Mouse (Mus musculus) forebrain, embryonic 13.5 days (tissue): ENCODE measurements around the gene Nrp2. TPM values are rescaled to one million over a fixed set of nuclear protein-coding genes. Genes with fewer than 3 reads are reported as not detected.

Experiments
- ATAC-seq: fragments of 200-750 bp; cut with Nextera tagmentation; 2 replicates; pipeline ENCODE4 v1.8.0; 2017
- H3K27ac ChIP-seq: fragments of 300-500 bp; sonication (generic); 2 replicates; pipeline ENCODE4 v1.5.1; 2015; ENCODE audit warnings: inconsistent platforms, mild to moderate bottlenecking, moderate library complexity
- H3K27me3 ChIP-seq: fragments of 300-500 bp; sonication (generic); 2 replicates; pipeline ENCODE4 v1.6.1; 2015; ENCODE audit warnings: mild to moderate bottlenecking, inconsistent platforms
- H3K36me3 ChIP-seq: fragments of 300-500 bp; sonication (generic); 2 replicates; pipeline ENCODE4 v1.6.1; 2015; ENCODE audit warnings: mild to moderate bottlenecking, inconsistent platforms; ENCODE audit not compliant: poor library complexity, severe bottlenecking
- H3K4me1 ChIP-seq: fragments of 300-500 bp; sonication (generic); 2 replicates; pipeline ENCODE4 v1.6.1; 2015; ENCODE audit warnings: inconsistent platforms
- H3K4me2 ChIP-seq: fragments of 300-500 bp; sonication (generic); 2 replicates; pipeline ENCODE4 v1.6.1; 2015; ENCODE audit warnings: inconsistent platforms, mild to moderate bottlenecking, moderate library complexity
- H3K4me3 ChIP-seq: fragments of 300-500 bp; sonication (generic); 2 replicates; pipeline ENCODE4 v1.5.1; 2015; ENCODE audit warnings: mild to moderate bottlenecking, inconsistent platforms
- H3K9ac ChIP-seq: fragments of 300-500 bp; sonication (generic); 2 replicates; pipeline ENCODE4 v1.6.1; 2015; ENCODE audit warnings: mild to moderate bottlenecking, inconsistent platforms
- H3K9me3 ChIP-seq: fragments of 300-500 bp; sonication (generic); replicated peaks from 2 replicates; pipeline ENCODE4 v1.6.1; 2016; ENCODE audit warnings: inconsistent platforms
- WGBS: fragments of 180-500 bp; shearing (Covaris S2); methylation state at CpG from one replicate; pipeline ENCODE4 v1.1.7; 2015; 5-methylcytosine and 5-hydroxymethylcytosine counted together
- polyA plus RNA-seq: library from polyadenylated mRNA; unstranded; fragments of >200 nt; fragmentation: Nextera tagmentation; extraction: Ambion mirVana; gene quantifications from 2 replicates; pipeline ENCODE4 v1.2.1, GENCODE M21; 2015

The Nrp2 gene
- polyA plus RNA-seq, 1 experiment from 2014 or later = 19.5 TPM

DNA sequence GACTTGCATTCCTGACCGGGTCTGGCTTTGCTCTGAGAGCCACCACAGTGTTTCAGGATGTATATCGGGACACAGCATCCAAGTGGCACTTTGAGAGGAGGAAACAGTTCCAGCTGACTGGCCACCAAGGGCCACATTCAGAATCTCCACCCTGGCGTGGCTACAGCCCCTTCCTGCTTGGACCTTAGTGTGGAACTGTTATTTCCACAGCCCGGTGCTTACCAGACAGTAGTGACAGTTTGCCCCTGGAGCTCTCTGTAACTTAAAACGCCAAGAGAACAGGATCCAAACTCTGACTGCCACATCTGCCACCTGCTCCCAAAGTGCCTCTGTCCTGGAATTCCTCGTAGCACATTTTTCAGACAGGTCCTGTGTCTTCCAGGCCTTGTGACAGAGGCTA lies 25.3 kb downstream of the Nrp2 start:
- no peaks in the 10 kb centered on the region for H3K9me3 ChIP-seq
- H3K27me3 ChIP-seq = no peaks in the 10 kb centered on the region
- no peak overlapping the region for H3K4me2 ChIP-seq
- H3K27ac ChIP-seq = no peak overlapping the region
- H3K4me3 ChIP-seq = no peak overlapping the region
- peaks cover 10% of the 10 kb centered on the region for H3K4me1 ChIP-seq
- H3K36me3 ChIP-seq = no peaks in the 10 kb centered on the region
- 57% methylated on average over 6 of the region's 6 CpGs for WGBS
- no peak for ATAC-seq
- no peak overlapping the region for H3K9ac ChIP-seq

- H3K9ac ChIP-seq = no peak overlapping the region
- H3K9me3 ChIP-seq = no peaks in the 10 kb centered on the region
- no peaks in the 10 kb centered on the region for H3K36me3 ChIP-seq
- H3K27ac ChIP-seq = no peak overlapping the region
- peaks cover 10% of the 10 kb centered on the region for H3K4me1 ChIP-seq
- no peak for ATAC-seq
- H3K4me2 ChIP-seq = no peak overlapping the region
- H3K4me3 ChIP-seq = no peak overlapping the region
- WGBS = 73% methylated on average over 9 of the region's 9 CpGs
- no peaks in the 10 kb centered on the region for H3K27me3 ChIP-seq
Observed at GRCm38 (mm10) chr1:62728926-62729325, 25.8 kb downstream of the Nrp2 start.

GRCm38 (mm10) chr1:62729345-62730150 lies 26.5 kb downstream of the Nrp2 start:
- ATAC-seq = no peak
- 57% methylated on average over 13 of the region's 13 CpGs for WGBS

GRCm38 (mm10) chr1:62732036-62732435 lies 29.0 kb downstream of the Nrp2 start:
- 57% methylated on average over 6 of the region's 6 CpGs for WGBS
- no peak overlapping the region for H3K27ac ChIP-seq

More at GRCm38 (mm10) chr1:62729345-62730150, 26.5 kb downstream of the Nrp2 start:
- H3K27ac ChIP-seq = no peak overlapping the region
- no peaks in the 10 kb centered on the region for H3K36me3 ChIP-seq
- H3K27me3 ChIP-seq = no peaks in the 10 kb centered on the region
- H3K9me3 ChIP-seq = no peaks in the 10 kb centered on the region
- H3K4me1 ChIP-seq = peaks cover 10% of the 10 kb centered on the region
- no peak overlapping the region for H3K4me3 ChIP-seq
- H3K4me2 ChIP-seq = no peak overlapping the region
- H3K9ac ChIP-seq = no peak overlapping the region

GRCm38 (mm10) chr1:62734420-62734931 lies 31.4 kb downstream of the Nrp2 start:
- Histone ChIP-seq H3K9ac (no peak overlapping the region), H3K27ac (no peak overlapping the region), H3K4me3 (no peak overlapping the region), H3K27me3 (no peaks in the 10 kb centered on the region), H3K36me3 (peaks cover 15% of the 10 kb centered on the region), H3K9me3 (no peaks in the 10 kb centered on the region), H3K4me2 (no peak overlapping the region), H3K4me1 (peaks cover 3% of the 10 kb centered on the region)
- ATAC-seq = no peak
- 73% methylated on average over 5 of the region's 5 CpGs for WGBS

More at GRCm38 (mm10) chr1:62732036-62732435, 29.0 kb downstream of the Nrp2 start:
- H3K27me3 ChIP-seq = no peaks in the 10 kb centered on the region
- no peak for ATAC-seq
- H3K9me3 ChIP-seq = no peaks in the 10 kb centered on the region
- no peaks in the 10 kb centered on the region; the same call in 1 of the 2 replicates for H3K36me3 ChIP-seq
- peaks cover 9% of the 10 kb centered on the region for H3K4me1 ChIP-seq
- H3K4me3 ChIP-seq = no peak overlapping the region
- no peak overlapping the region for H3K4me2 ChIP-seq
- no peak overlapping the region for H3K9ac ChIP-seq

DNA sequence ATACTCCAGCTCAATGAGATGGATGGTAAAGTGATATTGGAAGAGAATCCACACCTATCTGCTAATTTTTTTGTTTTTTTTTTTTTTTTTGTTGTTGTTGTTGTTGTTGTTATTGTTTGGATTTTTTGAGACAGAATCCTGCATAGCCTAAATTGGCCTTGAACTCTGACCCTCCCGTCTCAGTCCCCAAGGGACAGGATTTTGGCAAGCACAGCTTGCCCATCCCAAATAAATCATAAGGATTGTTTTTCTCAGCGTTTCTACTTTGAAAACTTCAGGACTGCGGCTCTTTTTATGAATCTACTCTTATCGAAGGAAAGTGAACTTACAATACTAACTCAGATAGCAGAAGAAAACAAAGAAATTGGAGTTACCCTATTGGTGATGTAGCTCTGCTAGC lies 31.9 kb downstream of the Nrp2 start:
- H3K27me3 ChIP-seq = no peaks in the 10 kb centered on the region
- H3K4me1 ChIP-seq = no peaks in the 10 kb centered on the region
- H3K9me3 ChIP-seq = no peaks in the 10 kb centered on the region
- WGBS = 91% methylated on average over 4 of the region's 4 CpGs
- no peak overlapping the region for H3K4me2 ChIP-seq
- peaks cover 17% of the 10 kb centered on the region for H3K36me3 ChIP-seq
- no peak overlapping the region for H3K9ac ChIP-seq
- no peak overlapping the region for H3K4me3 ChIP-seq
- ATAC-seq = no peak
- H3K27ac ChIP-seq = no peak overlapping the region

DNA sequence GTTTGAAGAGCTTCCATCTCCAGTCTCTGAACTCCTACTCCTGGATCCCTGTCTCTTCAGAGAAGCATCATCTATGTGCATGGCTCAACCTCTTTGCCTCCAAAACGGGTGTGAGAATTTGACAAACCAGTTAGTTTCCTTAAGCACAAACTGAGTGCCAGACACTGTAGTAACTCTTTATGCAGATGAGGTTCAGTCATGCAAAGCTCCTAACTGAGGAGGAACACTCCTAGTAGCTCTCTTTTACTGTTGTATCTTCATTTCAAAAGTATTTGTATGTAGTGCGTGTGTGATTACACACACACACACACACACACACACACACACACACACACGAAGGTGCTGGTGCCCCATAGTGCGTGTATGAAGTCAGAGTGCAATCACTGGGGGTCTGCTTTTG lies 32.8 kb downstream of the Nrp2 start:
- ATAC-seq = no peak
- Histone ChIP-seq H3K4me1 (no peaks in the 10 kb centered on the region), H3K27ac (no peak overlapping the region), H3K9ac (no peak overlapping the region), H3K4me2 (no peak overlapping the region), H3K36me3 (peaks cover 17% of the 10 kb centered on the region), H3K9me3 (no peaks in the 10 kb centered on the region), H3K27me3 (no peaks in the 10 kb centered on the region), H3K4me3 (no peak overlapping the region)
- 76% methylated on average over 4 of the region's 4 CpGs for WGBS

- no peaks in the 10 kb centered on the region for H3K4me1 ChIP-seq
- ATAC-seq = no peak
- no peaks in the 10 kb centered on the region for H3K27me3 ChIP-seq
- H3K4me3 ChIP-seq = no peak overlapping the region
- H3K9ac ChIP-seq = no peak overlapping the region
- H3K36me3 ChIP-seq = peaks cover 17% of the 10 kb centered on the region
- H3K9me3 ChIP-seq = no peaks in the 10 kb centered on the region
- no peak overlapping the region for H3K27ac ChIP-seq
- WGBS = 67% methylated on average over 8 of the region's 8 CpGs
- H3K4me2 ChIP-seq = no peak overlapping the region
Observed at GRCm38 (mm10) chr1:62736455-62737012, 33.4 kb downstream of the Nrp2 start.

- ATAC-seq = no peak
- H3K27ac ChIP-seq = no peak overlapping the region
- WGBS = 80% methylated on average over 11 of the region's 11 CpGs
- no peaks in the 10 kb centered on the region for H3K27me3 ChIP-seq
- H3K9me3 ChIP-seq = no peaks in the 10 kb centered on the region
- H3K4me1 ChIP-seq = peaks cover 10% of the 10 kb centered on the region
- H3K9ac ChIP-seq = no peak overlapping the region
- no peak overlapping the region for H3K4me3 ChIP-seq
- H3K4me2 ChIP-seq = no peak overlapping the region
- H3K36me3 ChIP-seq = peaks cover 21% of the 10 kb centered on the region
Observed at GRCm38 (mm10) chr1:62738165-62738564, 35.1 kb downstream of the Nrp2 start.

GRCm38 (mm10) chr1:62742092-62742491 lies 39.0 kb downstream of the Nrp2 start:
- H3K4me2 ChIP-seq = no peak overlapping the region
- ATAC-seq = no peak
- no peaks in the 10 kb centered on the region for H3K9me3 ChIP-seq
- no peak overlapping the region for H3K9ac ChIP-seq
- H3K27ac ChIP-seq = no peak overlapping the region
- no peaks in the 10 kb centered on the region for H3K27me3 ChIP-seq
- peaks cover 13% of the 10 kb centered on the region for H3K4me1 ChIP-seq
- 33% methylated on average over 3 of the region's 3 CpGs for WGBS
- no peak overlapping the region for H3K4me3 ChIP-seq
- H3K36me3 ChIP-seq = peaks cover 47% of the 10 kb centered on the region

DNA sequence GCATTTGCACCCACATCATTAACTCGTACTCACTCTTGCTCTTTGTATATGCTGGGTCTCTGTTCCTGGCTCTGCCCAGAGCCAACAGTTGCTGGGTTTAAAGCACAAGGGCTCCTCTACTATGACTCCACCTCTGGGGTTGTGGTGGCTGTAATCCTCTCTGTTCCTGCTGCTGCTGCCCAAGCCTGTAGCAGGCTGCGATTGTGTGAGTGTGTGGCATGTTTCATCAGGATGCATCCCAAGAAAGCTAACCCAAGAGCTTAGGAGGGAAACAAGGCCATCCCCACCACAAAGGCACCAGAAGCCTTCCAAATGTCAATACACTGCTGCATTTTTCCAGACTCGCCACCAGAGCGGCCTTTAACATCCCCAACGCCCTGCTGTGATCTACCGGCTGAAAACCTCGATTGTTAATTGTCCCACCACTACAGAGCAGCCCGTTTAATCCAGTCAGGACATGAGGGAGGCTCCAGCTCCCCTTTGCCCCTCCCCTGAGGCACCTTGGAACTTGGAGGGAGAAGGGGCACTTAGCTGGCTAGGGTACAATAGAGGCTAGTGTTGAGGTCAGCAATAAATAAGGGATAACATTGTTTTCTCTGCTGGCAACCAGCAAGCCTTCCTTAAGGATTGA lies 40.1 kb downstream of the Nrp2 start:
- no peak overlapping the region for H3K9ac ChIP-seq
- no peaks in the 10 kb centered on the region for H3K27me3 ChIP-seq
- H3K36me3 ChIP-seq = peaks cover 53% of the 10 kb centered on the region
- no peaks in the 10 kb centered on the region for H3K9me3 ChIP-seq
- H3K27ac ChIP-seq = peak overlapping the region; percentile 25
- H3K4me1 ChIP-seq = peaks cover 13% of the 10 kb centered on the region
- 5% methylated on average over 8 of the region's 8 CpGs for WGBS
- no peak overlapping the region for H3K4me2 ChIP-seq
- peak; percentile 33; the same call in 1 of the 2 replicates for ATAC-seq
- no peak overlapping the region for H3K4me3 ChIP-seq

DNA sequence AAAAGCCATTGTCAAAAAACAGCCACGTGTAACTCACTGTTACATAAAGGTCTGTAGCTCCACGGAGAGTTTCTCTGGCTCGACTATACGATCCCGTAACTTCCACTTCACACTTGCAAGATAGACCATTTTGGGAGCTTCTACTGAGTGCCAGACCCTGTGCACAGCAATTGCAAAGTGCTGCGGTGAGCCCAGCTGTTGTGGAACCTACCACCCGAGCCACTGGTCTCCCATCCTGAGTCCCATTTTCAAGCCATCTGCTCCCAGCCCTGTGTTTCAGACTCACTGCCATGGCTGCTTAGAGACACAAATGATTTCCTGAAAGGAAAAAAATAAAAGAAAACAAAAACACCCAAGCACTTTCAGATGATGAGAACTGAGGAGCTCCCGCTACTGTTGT lies 42.8 kb downstream of the Nrp2 start:
- H3K27ac ChIP-seq = no peak overlapping the region
- H3K36me3 ChIP-seq = peaks cover 43% of the 10 kb centered on the region
- no peak overlapping the region for H3K4me2 ChIP-seq
- no peaks in the 10 kb centered on the region for H3K27me3 ChIP-seq
- no peak overlapping the region for H3K4me3 ChIP-seq
- no peak overlapping the region for H3K9ac ChIP-seq
- WGBS = 91% methylated on average over 8 of the region's 8 CpGs
- H3K9me3 ChIP-seq = no peaks in the 10 kb centered on the region
- peaks cover 32% of the 10 kb centered on the region for H3K4me1 ChIP-seq
- no peak for ATAC-seq
